Mouse (Mus musculus) cerebellum, postnatal 25 days (tissue): ENCODE measurements around the gene Triobp.
A peak's percentile ranks its signal among the peaks of the same experiment; 100 is the strongest.

Experiments used
- DNase-seq, 2 experiments: peaks; one replicate each; pipeline ENCODE4 v3.0.0; 2021; ENCODE audit warnings: mixed read lengths in 2 of 2

Gene Triobp

DNA sequence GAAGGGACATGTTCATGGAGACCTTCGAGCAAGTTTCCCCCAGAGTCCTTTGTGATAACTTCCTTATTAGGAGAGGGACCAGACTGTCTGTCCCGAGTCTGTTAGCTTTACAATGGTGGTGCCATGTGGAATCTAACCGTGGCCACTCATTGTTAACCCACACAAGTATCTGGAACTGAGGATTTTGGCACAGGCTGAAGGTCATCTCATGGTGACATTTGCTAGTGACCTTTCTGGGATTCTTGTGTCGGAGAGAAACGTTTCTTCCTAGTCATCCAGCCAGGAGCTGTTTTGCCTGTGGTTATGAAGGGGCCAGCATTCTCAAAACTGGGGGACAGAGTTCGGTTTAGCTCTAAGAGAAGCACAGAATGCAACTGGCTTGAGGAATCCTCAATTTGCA lies 24.1 kb downstream of the Triobp start:
- DNase-seq, result no peak

GRCm38 (mm10) chr15:78973950-78974349 lies 26.4 kb downstream of the Triobp start:
- DNase-seq, result peak in 1 of 2 experiments; percentile 50

DNA sequence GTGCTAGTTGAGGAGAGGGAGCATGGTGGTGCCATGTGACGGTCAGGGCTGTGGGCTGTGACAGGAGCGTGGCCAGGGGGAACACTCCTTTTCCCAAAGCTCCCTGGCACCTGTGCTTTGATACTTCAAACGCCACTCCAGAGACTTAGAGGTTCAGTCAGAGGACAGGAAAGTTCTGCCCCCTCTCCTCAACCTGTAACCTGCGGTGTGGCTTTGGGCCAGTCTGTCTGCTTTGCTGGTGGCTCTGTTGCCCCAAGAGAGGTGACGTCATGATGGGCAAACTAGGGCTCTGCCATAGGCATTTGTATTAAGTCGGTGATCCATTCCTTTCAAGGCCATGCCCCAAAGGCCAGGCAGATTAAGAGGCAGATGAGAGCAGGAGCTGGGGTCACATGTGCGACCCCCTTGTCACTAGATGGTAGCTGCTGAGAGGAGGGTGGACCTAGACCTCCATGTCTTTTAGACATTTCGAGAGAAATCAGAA lies 30.2 kb downstream of the Triobp start:
- DNase-seq, result no peak

DNA sequence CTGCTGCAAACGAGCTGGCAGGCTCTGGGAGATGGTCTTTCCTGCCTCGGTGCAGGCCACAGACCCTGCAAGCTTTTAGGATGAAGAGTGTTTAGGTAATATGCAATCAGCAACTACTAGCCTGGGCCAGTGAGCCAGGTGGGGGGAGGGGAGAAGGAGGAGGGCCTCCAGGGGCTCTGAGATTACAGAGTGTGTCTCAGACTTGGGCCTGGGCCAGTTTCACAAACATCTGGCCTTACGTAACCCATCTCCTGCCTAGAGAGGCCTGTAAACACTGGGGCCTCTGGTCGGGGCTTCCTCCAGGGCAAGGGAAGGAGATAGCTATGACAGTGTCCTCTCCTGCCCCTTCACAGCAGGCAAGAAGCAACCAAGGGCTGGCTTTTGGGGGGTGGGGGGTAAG lies 31.4 kb downstream of the Triobp start:
- DNase-seq, result no peak

GRCm38 (mm10) chr15:78980084-78980483 lies 32.6 kb downstream of the Triobp start:
- peak; percentile 71 to 82 for DNase-seq

- peak; percentile 81 to 92 for DNase-seq
Measured at GRCm38 (mm10) chr15:78982658-78983435, 35.3 kb downstream of the Triobp start.

DNA sequence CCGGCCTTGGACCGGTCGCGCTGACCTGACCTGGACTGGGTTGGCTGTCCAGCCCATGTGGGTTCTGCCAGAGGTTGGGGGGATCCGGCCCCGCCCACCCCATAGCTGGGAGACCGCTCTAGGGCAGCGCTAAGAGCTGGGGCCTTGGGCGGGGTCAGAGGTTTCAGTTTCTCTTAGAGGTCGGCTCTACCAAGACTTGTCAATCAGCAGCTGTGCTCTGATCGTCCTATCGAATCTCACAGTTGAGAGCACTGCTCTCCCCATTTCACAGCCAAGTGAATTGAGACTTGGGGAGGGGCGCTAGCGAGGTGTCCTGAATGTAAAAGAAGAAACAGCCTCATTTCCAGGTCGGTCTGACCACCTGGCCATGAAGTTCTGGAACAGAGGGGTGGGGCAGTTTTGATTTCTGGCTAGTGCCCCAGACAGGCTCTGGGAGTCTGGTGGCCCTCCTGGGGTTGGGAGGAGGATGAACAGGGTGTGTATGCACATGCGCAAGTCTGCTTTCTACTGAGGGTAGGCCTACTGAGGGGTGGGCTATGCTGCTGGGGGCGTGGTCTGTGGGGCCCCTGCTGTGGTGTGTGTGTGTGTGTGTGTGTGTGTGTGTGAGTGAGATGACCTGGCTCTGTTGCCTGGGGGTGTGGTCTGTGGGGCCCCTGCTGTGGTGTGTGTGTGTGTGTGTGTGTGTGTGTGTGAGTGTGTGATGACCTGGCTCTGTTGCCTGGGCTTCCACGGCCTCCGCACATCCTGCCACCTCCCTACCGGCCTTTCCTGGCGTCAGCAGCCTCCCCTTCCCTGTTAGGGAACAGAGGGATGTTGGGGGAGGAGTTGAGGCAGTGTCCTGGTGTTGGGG lies 36.1 kb downstream of the Triobp start:
- DNase-seq, result peak in 1 of 2 experiments; percentile 55

- DNase-seq, result no peak
Measured at GRCm38 (mm10) chr15:78984286-78984778, 36.8 kb downstream of the Triobp start.

GRCm38 (mm10) chr15:78986536-78987220 lies 39.2 kb downstream of the Triobp start:
- DNase-seq, result peak; percentile 85 to 86

- DNase-seq, result peak; percentile 100
Measured at GRCm38 (mm10) chr15:78988499-78988971, 41.0 kb downstream of the Triobp start.

DNA sequence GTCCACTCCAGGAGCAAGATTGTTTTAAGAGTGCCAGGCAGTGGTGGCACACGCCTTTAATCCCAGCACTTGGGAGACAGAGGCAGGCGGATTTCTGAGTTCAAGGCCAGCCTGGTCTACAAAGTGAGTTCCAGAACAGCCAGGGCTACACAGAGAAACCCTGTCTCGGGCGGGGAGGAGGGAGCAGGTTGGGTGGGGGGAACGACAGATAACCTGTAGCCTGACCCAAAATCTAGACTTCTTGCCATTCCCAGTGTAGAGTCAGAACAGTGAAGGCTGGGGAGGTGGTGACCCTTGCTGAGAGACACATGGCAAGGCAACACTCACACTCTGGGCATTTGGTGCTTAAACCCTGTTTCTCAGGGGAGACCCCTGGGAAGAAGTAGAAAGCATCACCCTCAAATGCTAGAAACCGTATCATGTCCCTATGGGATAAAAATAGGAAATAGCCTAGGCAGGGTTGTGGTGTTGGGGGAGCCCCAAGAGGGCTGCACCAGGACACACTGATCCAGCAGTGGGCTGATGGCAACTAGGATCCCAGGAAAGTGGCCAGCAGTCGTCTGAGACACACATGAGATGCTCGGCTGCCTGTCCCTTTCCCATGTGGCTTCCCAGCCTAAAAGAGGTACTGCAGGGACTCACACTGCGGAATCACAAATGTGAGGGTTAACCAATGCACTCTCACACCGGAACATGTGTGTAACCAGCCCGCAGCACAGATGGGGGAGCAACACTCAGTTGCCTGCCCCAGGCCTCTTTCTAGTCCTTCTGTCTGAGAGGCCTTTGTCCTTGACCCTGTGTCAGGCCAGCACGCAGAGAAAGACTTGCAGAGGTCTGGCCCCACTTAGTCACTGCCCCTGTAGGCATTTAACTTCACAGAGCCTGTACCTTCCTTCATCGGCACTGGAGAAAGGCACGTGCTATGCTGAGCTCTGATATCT lies 41.9 kb downstream of the Triobp start:
- peak in 1 of 2 experiments; percentile 35 for DNase-seq

DNA sequence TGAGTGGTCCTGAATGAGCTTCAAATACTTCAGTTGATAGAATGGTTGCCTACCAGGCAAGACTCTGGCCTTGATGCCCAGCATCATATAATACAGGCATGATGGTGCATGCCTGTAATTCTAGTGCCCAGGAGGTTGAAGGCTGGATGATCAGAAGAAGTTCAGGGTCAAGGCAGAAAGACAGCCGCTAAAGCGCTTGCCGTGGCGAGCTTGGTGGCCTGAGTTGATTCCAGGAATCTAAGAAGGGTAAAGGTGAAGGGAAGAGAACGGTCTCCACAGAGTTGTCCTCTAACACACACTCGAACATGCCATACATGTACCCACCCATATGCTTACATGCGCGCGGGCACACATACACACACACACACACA lies 42.6 kb downstream of the Triobp start:
- no peak for DNase-seq

- DNase-seq, result no peak
Measured at GRCm38 (mm10) chr15:78990970-78991525, 43.5 kb downstream of the Triobp start.

- DNase-seq, result no peak
Measured at GRCm38 (mm10) chr15:78992235-78992634, 44.7 kb downstream of the Triobp start.

DNA sequence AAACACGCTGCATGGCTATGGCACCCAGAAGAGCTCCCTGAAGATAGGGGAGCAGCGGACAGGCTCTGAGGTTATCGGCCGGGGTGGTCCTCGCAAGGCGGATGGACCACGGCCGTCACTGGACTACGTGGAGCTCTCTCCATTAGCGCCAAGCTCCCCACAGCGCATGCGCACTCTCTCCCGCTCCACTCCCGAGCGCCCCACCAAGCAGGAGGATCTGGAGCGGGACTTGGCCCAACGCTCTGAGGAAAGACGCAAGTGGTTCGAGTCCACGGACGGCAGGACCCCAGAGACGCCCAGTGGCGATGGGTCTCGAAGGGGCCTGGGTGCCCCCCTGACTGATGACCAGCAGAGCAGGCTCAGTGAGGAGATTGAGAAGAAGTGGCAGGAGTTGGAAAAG lies 45.4 kb downstream of the Triobp start:
- no peak for DNase-seq

DNA sequence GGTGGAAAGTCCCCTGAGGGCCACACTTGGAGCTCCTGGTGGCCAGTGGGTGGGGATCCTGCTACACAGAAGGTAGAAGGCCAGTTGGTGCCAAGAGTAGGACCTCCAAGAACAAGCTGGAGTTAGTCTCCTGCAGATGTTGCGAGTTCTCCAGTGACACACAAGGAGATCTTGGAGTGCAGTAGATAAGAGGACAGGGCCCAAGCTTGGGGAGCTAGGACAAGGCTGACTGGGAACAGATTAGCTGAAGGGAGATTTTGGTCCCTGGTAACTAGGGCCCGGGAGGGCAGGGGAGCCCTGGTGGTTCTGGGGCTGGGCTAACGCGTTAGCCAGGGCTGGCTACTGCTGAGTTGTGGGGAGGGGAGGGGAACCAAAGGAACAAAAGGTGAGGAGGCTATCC lies 48.4 kb downstream of the Triobp start:
- DNase-seq, result no peak

- no peak for DNase-seq
Measured at GRCm38 (mm10) chr15:78996663-78997062, 49.1 kb downstream of the Triobp start.

- DNase-seq, result no peak
Measured at GRCm38 (mm10) chr15:78998348-78998747, 50.8 kb downstream of the Triobp start.

DNA sequence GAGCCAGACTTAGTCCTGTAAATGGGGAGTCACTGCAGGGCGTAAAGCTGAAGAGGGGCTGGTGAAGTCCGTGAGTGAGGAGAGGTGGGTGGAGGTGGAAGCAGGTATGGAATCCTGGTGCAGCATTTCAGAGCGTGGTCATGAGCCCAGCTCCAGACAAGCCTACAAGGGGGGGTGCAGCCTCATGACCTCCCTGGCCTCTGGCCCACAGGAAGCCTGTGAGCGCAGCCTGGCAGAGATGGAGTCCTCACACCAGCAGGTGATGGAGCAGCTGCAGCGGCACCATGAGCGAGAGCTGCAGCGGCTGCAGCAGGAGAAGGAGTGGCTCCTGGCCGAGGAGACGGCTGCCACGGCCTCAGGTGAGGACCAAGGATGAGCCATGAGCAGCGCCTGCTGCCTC lies 52.1 kb downstream of the Triobp start:
- peak; percentile 59 to 61 for DNase-seq

DNA sequence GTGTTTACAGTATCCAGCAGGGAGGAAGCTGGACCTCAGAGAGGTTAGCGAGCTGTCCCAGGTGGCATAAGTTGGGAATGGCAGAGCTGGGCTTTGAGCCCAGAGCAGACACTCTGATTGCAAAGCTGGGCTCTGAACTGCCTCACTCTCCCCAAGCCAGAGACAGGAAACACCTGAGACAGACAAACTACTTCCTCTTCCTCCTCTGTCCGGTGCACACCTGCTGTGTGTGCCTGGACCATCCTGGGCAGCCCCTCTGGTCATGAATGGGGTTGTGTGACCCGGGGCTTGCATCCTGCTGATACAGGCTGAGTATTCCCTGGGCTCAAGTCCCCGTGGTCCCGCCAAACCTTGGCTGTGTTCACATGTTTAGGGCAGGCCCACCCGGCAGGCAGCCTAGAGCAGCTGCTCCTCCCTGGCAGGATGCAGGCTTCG lies 52.9 kb downstream of the Triobp start:
- DNase-seq, result peak; percentile 67 to 73

DNA sequence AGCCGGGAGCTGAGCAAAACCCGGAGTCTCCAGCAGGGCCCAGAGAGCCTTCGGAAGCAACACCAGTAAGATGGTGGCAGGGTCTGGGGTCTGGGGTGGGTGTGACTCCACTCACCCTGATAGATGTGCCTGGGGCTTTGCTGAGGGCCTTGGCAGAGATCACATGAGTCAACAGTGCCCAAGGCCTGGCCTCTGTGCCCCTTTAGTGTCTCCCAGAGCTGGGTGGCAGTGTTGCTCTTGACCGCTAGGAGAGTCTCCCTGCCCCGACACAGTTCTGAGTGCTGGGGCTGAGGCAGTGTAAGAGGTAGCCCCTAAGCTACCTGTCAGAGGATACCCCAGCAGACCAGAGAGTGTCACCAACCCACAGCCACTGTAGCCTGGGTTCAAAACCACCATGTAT lies 54.0 kb downstream of the Triobp start:
- DNase-seq, result no peak
